8 mouse cellular contexts compared by ENCODE assay signal in the genomic region with DNA sequence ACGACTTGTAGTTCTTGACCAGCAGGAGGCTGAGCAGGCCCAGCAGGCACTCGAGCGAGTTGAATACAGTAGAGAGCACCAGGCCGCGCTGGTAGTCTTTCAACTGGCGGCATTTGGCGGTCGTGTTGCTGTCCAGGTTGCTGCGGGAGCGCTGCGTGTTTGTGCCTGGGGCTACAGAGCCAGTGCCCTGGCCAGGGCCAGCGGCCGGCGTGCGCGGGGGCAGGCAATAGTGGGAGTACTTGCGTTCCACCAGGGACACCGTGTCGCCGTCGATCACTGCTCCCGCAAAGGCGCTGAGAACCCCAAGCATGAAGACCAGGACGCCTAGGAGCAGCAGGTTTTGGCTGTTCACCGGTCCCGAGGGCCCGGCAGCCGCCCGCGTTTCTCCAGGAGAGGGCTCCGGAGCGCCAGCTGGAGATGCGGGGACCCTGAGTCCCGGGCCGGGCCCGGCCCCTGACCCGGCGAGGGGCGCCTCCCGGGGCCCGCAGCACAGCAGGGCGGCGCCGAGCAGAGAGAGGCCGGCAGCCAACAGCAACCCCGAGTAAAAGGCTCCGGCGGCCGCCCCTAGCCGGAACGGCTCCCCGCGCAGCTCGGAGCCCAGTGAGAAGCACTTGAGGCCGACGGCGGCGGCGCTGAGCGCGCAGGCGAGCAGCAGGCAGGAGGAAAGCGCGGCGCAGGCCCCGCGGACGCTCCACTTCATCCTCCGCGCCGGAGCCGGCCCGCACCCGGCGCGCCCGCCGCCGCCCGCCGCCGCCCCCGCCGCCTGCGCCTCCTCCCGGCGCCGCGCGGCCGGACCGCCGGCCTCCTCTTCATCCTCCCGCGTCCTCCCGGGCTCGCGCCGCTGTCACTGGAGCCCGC. TPM values are rescaled to one million over a fixed set of nuclear protein-coding genes. Genes with fewer than 3 reads are reported as not detected.
A peak's percentile ranks its signal among the peaks of the same experiment; 100 is the strongest.
DNase-seq lines count a peak whose midpoint lies in the region; ATAC-seq and TF ChIP-seq lines count a peak whose summit lies in the region.

No protein-coding gene starts in this region.

- no peak for TF ChIP-seq CTCF in spleen, adult 2 months (IDR thresholded peaks at IDR 0.05; ENCODE audit: extremely low read depth, insufficient read depth, insufficient read length, insufficient replicate concordance)

- peak; percentile 24; the same call in 1 of the 2 replicates for ATAC-seq in liver, embryonic 11.5 days (replicated peaks; ENCODE audit: low FRiP score)

- 2% methylated on average over 85 of the region's 100 CpGs for WGBS in spleen, adult 2 months
- 1% methylated on average over 90 of the region's 100 CpGs for WGBS in heart, embryonic 10.5 days
- WGBS in liver, embryonic 11.5 days = under 1% methylated on average over 65 of the region's 100 CpGs

- no peaks in the 10 kb centered on the region for H3K9me3 ChIP-seq in heart, embryonic 10.5 days
- no peaks in the 10 kb centered on the region for H3K9me3 ChIP-seq in liver, embryonic 11.5 days (ENCODE audit: control insufficient read depth, low read length)

- H3K36me3 ChIP-seq in spleen, adult 2 months (ENCODE audit: control insufficient read depth, insufficient read depth, low read length) = no peaks in the 10 kb centered on the region
- H3K36me3 ChIP-seq in heart, embryonic 10.5 days = no peaks in the 10 kb centered on the region
- H3K36me3 ChIP-seq in liver, embryonic 11.5 days (ENCODE audit: control insufficient read depth, insufficient read depth, low read length) = no peaks in the 10 kb centered on the region

- no peak overlapping the region for H3K9ac ChIP-seq in liver, embryonic 11.5 days (ENCODE audit: low read depth, low read length)

- no peak overlapping the region for H3K27ac ChIP-seq in spleen, adult 2 months (ENCODE audit: insufficient read depth, low read length)
- H3K27ac ChIP-seq in heart, embryonic 10.5 days = 0 out of 2 replicates have a peak overlapping the region, but pooled peaks have one; percentile 22
- no peak overlapping the region for H3K27ac ChIP-seq in liver, embryonic 11.5 days (ENCODE audit: low read depth, low read length)

- peak overlapping the region; percentile 28; the same call in 1 of the 2 replicates for H3K4me3 ChIP-seq in spleen, adult 2 months (ENCODE audit: extremely low read depth, insufficient read depth, insufficient read length)
- H3K4me3 ChIP-seq in heart, embryonic 10.5 days = peak overlapping the region; percentile 71
- H3K4me3 ChIP-seq in liver, embryonic 11.5 days (ENCODE audit: low read depth, low read length) = peak overlapping the region; percentile 58

- DNase-seq in spleen, adult 2 months (ENCODE audit: low read depth in 1 of 2, low spot score in 2 of 2) = no peak
- no peak for DNase-seq in spleen, postnatal 14 days (ENCODE audit: low spot score in 2 of 2)
- peak; percentile 66 for DNase-seq in embryo, embryonic 11 days
- no peak for DNase-seq in heart, embryonic 10.5 days (ENCODE audit: low spot score)
- peak; percentile 1 to 27 for DNase-seq in kidney, adult 8-10 months
- DNase-seq in liver, embryonic 11.5 days (ENCODE audit: low spot score) = peak; percentile 62
- peak; percentile 78 for DNase-seq in neural tube, embryonic 10.5 days (ENCODE audit: extremely low spot score, low spot score)
- DNase-seq in urinary bladder, postnatal 25 days (ENCODE audit: low spot score) = peak; percentile 45

- H3K4me1 ChIP-seq in spleen, adult 2 months (ENCODE audit: control insufficient read depth, insufficient read depth, insufficient read length) = peaks cover 5% of the 10 kb centered on the region; the same call in 1 of the 2 replicates
- H3K4me1 ChIP-seq in heart, embryonic 10.5 days = peaks cover 30% of the 10 kb centered on the region
- peaks cover 17% of the 10 kb centered on the region for H3K4me1 ChIP-seq in liver, embryonic 11.5 days (replicated peaks; ENCODE audit: control insufficient read depth, insufficient read depth, low read length)

- TF ChIP-seq POLR2A in spleen, adult 2 months (IDR thresholded peaks at IDR 0.05; ENCODE audit: low read depth, low read length) = no peak

- H3K4me2 ChIP-seq in liver, embryonic 11.5 days = peak overlapping the region; percentile 85

- peaks cover 29% of the 10 kb centered on the region for H3K27me3 ChIP-seq in spleen, adult 2 months (ENCODE audit: control insufficient read depth, insufficient read depth, low read length)
- peaks cover 97% of the 10 kb centered on the region for H3K27me3 ChIP-seq in heart, embryonic 10.5 days (ENCODE audit: insufficient read depth, poor library complexity, severe bottlenecking)
- H3K27me3 ChIP-seq in liver, embryonic 11.5 days (replicated peaks; ENCODE audit: control insufficient read depth, insufficient read depth, low read length) = peaks cover 93% of the 10 kb centered on the region

RNA-seq across cellular contexts. Expression of gene Gm42517, which starts 0.5 kb away (rescaled TPM):
- polyA plus RNA-seq in spleen, adult 2 months (2012; rRNA removed) = 1.3 and 1.4 TPM in 2 replicates
- polyA plus RNA-seq in heart, embryonic 10.5 days (2016; fragmentation: Nextera tagmentation; extraction: Ambion mirVana) = 0.06 TPM in 1 of 2 replicates, not detected in the other
- polyA plus RNA-seq in liver, embryonic 11.5 days (2014; fragmentation: Nextera tagmentation; extraction: Ambion mirVana) = 0.23 and 0.25 TPM in 2 replicates

RNA-seq across cellular contexts. Expression of gene Pde6b, which starts 21.0 kb away (rescaled TPM):
- not detected in 2 replicates for polyA plus RNA-seq in spleen, adult 2 months (2012; rRNA removed)
- 0.40 TPM in 1 of 2 replicates, not detected in the other for polyA plus RNA-seq in heart, embryonic 10.5 days (2016; fragmentation: Nextera tagmentation; extraction: Ambion mirVana)
- 0.22 and 0.48 TPM in 2 replicates for polyA plus RNA-seq in liver, embryonic 11.5 days (2014; fragmentation: Nextera tagmentation; extraction: Ambion mirVana)

RNA-seq across cellular contexts. Expression of gene Pigg, which starts 54.8 kb away (rescaled TPM):
- polyA plus RNA-seq in spleen, adult 2 months (2012; rRNA removed) = 2.4 and 2.7 TPM in 2 replicates
- polyA plus RNA-seq in heart, embryonic 10.5 days (2016; fragmentation: Nextera tagmentation; extraction: Ambion mirVana) = 6.9 and 7.9 TPM in 2 replicates
- polyA plus RNA-seq in liver, embryonic 11.5 days (2014; fragmentation: Nextera tagmentation; extraction: Ambion mirVana) = 3.9 and 4.6 TPM in 2 replicates

Comparison
In these comparisons a context has a peak if more than half of its experiments do, and no peak if none do; other contexts are left out.
1. DNase-seq: peak in embryo, embryonic 11 days (single experiment), kidney, adult 8-10 months (2 of 2), liver, embryonic 11.5 days (single experiment), neural tube, embryonic 10.5 days (single experiment) and urinary bladder, postnatal 25 days (single experiment); none in spleen, adult 2 months (0 of 2), spleen, postnatal 14 days (0 of 2) and heart, embryonic 10.5 days (single experiment).
2. Peak in every context shown above with its lines, with median percentiles within 50 percentile points of each other: H3K4me3 ChIP-seq.